Mouse (Mus musculus) spleen, postnatal 36 days (tissue): ENCODE measurements at regions not wholly inside any gene's neighbourhood (a gene's known extent, or its start where the extent isn't known, plus 50 kb on each side); places are given as distances from the start of the nearest gene placed in this dataset.

Experiments used
- DNase-seq, 2 experiments: peaks; one replicate each; pipeline ENCODE4 v3.0.0; 2022; ENCODE audit warnings: low spot score in 2 of 2, mixed read lengths in 1 of 2

- no peak for DNase-seq
These were observed 144.8 kb upstream of the Htr1f start for GRCm38 (mm10) chr16:65250426-65250825.

- DNase-seq: no peak
These were observed 141.8 kb upstream of the Htr1f start for GRCm38 (mm10) chr16:65247475-65247874.

GRCm38 (mm10) chr16:65234404-65234803, 128.8 kb upstream of the Htr1f start:
- DNase-seq: no peak

DNA sequence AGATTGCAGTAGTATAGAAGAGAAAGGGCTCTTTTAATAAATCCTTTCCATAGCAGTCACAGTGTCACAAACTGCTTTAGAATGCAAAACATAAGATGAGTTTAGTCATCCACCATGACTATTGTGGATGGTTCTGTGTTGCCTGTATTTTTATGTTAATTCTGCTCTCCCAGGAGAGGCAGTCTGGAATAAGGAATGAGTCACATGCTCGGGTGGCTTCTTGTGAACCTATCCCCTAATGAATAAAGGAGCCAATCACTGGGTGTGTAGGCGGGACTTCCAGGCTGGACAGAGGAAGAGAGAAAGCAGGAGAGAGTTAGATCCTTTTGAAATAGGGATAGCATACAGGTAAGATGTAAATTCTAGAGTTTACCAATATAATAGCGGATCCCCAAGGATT, 128.3 kb upstream of the Htr1f start:
- no peak for DNase-seq

- DNase-seq: no peak
These were observed 113.8 kb upstream of the Htr1f start for GRCm38 (mm10) chr16:65219434-65219833.

DNA sequence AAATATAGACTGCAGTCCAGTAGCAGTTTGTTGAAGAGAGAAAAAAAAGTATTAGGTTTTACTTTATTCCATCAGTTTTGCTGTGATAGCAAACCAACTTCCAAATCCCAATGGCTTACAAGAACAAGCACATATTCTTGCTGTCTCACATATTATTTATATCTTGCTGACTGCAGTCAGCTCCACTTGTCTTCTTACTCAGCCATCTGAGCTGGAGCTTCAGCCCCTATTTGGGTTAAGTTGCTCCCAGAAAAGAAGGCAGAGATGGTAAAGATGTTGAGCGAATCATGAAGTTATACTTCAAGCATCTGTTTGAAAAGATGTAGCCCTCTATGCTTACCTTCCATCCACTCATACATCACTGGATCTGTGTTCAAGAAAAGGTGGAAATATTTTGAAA, 106.7 kb upstream of the Htr1f start:
- DNase-seq: no peak

- no peak for DNase-seq
These were observed 95.7 kb upstream of the Htr1f start for GRCm38 (mm10) chr16:65201329-65201728.

GRCm38 (mm10) chr16:65197203-65197844, 91.7 kb upstream of the Htr1f start:
- DNase-seq: peak in 1 of 2 experiments; percentile 2

GRCm38 (mm10) chr16:65195761-65196160, 90.1 kb upstream of the Htr1f start:
- no peak for DNase-seq

DNA sequence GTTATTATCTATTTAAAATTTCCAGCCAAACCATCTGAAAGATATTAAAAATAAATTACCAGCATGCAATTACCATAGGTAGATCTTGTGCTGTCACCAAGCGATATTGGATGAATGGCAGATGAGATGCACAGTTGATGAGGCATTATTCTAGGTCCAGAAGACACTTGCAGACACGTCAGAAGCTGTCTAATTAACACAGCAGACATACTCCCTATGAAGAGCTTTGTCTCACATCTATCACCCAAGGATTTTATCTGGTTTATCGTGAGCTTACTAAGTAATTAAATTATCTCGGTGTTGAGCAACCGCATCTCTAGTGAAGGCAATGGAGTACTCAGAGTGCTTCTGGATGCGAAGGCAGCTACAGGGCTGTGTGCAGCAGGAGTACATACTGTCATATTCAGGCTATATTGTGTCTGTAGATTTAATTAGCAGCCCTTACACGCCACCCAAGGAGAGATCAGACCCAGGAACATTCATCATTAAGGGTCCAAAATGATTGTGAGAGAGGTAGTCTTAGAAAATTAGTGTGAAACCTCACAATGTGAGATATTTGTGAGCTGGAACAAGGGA, 86.0 kb upstream of the Htr1f start:
- no peak for DNase-seq

DNA sequence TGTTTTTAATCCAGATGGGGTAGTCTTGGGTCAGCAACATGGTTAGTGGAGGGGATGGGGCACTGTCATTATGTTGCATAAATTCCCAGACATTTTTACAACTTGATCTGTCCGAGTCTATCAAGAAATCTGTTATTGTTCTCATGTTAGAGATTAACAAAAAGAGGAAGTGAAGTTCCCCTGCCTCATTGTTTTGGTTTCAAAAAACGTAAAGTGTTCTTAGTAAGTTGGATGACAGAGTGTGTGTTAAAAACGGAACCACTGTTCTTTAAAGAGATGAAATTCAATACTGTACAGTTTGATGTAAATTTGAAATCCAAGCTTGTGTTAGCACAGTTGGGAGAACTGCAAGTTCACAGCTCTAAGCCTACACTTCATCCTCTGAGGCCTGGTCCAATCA, 68.9 kb upstream of the Htr1f start:
- DNase-seq: peak in 1 of 2 experiments; percentile 9

GRCm38 (mm10) chr16:65167151-65167550, 61.5 kb upstream of the Htr1f start:
- no peak for DNase-seq

DNA sequence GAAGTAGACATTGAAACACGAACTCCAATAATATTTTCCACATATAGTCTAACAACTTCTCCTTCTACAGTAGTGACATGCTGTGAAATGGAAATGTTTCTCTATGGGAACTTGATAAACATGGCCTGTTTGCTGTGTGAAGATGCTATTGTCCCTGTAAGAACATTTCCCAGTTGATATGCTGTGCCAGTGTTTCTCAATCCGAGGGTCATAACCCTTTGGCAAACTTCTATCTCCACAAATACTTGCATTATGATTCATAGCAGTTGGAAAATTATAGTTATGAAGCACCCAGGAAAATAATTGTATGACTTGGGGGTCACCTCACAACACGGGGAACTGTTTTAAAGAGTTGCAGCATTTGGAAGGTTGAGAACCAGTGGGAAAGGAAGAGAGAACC, 57.1 kb upstream of the Htr1f start:
- DNase-seq: no peak

DNA sequence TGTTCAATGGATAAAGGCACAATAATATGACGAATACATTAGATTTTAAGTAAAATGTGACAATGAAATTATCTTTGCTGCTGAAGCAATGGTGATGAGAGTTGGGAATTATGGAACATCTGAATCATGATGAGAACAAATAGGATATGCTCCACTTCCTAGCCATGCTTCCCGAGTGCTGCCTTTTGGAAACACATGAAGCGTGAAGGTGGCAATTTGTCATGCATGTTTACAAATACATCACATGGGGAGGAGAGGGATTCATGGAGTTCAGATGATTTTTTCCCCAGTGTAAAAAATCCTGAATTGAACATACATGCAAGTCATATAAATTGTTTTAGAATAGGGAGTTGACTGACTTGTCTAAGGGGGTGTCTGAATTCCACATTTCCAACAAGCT, 54.6 kb upstream of the Htr1f start:
- no peak for DNase-seq

DNA sequence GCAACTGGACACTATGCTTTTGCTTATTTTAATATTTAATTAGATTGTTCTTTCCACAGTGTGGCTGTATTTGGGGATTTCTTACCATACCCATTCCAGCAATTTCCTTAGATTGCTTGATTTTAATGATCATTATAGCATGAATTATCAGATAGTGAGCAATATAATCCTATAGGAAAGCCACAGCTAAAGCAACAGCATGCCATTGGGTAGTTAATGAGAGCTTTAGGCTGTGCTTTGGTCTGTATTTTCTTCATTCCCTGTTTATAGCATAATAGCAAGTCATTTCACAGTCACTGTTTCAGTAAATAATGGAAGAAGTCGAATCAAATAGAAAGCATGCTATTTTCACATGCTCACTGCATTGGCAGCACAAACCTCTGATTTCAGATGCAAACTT, 49.9 kb upstream of the Htr1f start:
- DNase-seq: no peak
